Mouse (Mus musculus) spleen, postnatal 10 days (tissue): ENCODE results near the gene Neurod2.

Experiments used
- DNase-seq, 2 experiments: peaks; one replicate each; pipeline ENCODE4 v3.0.0; 2021 to 2022; ENCODE audit warnings: low spot score in 2 of 2

The Neurod2 gene

DNA sequence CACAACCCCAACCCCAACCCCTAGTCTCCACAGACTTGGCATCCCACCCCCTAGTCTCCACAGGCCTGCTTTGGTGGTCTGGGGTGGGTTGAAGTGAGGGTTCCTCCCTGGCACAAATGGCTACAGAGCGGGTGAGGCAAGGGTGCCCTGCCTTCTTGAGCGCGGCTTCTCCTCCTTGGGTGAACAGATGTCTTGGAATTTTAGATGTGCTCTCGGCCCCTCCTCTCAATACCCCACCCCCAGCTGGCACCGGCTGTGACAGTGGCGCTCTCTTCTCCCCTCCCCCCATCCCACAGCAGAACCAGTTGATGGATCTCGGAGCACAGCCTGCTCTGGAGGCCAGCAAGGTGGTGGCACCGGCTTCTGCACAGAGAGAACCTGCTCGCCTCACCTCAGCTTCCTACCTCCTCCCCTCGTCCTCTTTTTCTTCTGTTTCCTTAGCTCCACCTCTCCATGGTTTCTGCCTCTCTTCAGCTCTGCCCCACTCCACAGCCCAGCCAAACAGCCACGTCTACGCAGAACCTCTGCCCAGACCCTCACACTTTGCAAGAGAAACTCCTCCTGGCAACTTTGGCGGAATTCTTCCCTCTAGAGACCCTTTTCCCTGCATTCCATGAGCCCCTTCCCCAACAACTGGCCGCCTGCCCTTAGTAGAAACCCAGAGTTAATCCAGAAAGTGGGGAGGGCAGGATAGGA, 10.9 kb downstream of the Neurod2 start:
- no peak for DNase-seq

DNA sequence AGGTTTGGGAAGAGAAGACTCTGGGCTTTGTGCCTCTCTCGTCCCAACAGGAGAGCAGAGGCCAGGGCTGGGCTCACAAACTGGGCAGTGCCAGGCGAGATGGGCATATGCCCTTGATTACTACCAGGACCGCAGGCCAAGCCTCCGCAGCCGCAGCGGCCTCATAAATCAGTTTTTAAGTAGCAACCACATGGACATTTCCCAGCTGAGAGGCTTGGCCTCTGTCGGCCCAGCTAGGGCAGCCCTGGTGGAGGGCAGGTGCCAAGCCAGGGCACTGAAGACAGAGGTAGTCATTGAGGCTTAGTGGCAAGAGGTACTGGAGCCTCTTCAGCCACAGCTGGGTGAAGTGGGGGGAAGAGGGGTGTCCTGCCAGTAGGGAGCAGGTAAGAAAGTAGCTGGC, 12.0 kb downstream of the Neurod2 start:
- no peak for DNase-seq

DNA sequence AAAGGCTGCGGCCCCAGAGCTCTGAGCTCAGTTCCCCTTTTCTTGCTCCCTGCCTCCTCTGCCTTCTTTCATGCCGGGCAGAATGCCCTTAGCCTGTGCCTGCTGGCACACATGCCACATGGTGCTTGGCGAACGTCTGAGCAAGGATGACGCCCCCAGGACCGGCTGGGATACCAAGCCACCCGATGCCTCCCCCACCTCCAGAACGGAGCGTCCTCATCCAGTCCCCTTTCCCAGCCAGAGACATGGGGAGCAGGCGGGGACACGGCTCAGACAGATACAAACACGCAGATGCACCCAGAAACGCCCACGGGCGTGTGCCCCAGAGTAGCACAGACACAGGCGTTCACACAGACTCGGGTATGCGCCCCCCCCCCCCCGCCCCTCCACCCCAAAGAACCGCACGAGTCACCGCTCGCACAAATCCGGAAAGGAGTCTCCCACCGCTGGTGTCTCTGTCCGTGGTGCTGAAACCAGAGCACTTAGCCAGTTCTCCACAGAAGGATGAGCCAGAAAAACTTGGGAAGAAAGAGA, 15.6 kb downstream of the Neurod2 start:
- peak in 1 of 2 experiments; percentile 62 for DNase-seq

DNA sequence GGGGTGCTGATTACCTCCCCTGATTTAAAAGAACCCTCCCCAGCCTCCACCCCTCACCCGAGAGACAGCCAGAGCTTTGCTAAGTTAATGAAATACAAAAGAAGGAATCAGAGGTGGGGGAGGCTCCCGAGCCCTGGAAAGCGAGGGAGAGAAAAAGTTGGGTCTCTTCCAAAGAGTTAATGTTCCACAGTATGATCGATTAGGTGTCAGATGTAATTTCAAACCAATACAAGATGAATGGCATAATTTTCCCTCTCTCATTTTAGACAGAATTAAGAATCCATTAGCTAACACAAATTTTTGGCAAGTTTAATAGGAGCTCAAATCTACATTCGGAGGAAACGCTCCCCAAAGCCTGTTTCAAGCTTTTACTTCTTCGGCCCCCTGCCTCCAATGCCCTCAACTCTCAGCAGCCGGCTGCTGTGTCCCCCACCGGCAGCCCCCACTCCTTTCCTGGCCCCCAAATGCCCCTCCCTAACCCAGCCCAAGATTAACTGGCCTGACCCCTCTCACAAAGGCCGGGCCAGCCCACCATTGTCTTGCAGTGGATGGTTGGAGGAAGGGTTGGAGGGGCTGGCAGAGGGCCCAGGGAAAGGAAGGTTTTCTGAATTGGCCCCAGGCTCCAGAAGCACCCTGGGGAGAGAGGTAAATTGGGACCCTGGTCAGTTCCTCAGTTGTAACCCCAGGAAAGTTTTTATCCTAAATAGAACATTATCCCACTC, 30.8 kb downstream of the Neurod2 start:
- no peak for DNase-seq

DNA sequence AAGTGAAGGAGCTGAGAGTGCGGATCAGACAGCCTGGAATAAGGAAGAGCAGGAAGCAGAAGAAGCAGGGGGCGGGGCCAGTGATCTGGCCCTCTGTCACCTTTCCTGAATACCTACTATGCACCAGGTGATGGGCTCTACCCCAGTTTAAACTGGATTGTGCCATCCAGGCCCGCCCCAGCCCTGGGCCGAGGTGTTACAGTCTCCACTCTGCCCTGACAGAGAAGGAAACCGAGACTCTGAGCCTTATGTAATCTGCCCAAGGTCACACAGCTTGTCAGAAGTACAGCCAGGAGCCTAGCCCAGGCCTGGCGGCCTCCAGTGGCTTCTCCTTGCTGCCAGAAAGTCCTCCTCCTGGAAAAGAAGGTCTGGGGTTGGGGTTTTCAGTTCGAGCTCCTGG, 31.7 kb downstream of the Neurod2 start:
- no peak for DNase-seq

DNA sequence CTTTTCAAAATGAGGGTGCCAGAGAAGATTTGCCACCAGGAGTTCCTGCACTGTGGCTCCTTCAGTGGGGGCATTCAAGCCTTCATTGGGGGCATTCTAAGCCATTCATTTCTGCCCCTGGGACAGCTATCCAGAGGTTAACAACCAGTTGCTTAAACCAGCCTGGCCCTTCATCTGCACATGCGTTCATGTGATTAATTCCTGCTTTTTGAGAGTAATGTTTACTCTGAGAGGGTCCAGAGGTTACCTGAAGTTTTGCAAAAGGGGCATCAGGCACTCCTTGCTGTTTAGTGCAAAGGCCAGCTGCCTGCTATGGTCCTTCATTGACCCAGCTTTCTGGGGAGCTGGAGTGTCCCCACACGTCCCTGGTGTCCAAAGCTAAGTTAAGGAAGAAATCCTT, 32.5 kb downstream of the Neurod2 start:
- no peak for DNase-seq

DNA sequence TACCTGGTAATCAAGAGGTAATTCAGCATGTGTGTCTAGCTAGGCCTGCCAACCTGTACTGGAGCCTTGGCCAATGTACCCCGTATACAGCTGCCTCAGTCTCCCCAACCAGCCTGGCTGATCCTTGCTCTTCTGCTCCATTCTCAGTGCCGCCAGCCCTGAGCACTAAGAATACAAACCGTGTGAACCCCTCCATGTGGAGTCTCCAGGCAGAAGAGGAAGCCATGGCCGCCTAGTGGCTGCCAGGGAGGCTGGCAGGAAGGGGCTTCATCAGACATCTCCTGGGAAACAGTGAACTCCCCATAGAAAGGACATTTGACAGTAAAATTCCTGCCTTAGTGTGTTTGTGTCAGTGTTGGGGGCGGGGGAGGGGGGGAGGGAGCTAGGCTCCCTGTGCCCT, 33.2 kb downstream of the Neurod2 start:
- peak in 1 of 2 experiments; percentile 26 for DNase-seq

DNA sequence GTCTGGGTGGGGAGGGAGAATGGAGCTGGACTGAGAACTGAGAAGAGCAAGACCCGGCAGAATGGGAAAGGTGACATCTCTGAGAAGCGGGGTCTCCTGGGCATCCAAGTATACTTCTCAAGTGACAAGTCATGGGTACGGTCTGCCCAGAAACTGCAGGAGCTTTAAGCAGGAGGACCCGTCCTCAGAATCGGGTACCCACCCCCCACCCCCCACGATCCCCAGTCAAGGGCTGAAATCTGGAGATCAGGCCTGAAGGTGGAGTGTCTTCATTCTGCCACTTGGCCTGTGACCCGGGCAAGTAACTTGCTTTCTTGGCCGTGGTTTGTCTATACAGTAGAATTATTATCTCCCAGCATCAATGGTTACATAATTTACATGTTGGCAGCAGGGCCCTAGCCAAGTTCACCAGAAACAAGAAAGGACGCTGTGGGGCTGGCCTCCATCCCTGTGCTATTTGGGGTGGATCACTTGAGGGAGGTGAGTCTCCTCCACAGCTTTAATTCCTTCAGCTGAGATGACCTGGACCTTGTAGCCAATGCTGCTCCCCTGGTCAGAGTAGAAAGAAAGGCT, 34.3 kb downstream of the Neurod2 start:
- no peak for DNase-seq

DNA sequence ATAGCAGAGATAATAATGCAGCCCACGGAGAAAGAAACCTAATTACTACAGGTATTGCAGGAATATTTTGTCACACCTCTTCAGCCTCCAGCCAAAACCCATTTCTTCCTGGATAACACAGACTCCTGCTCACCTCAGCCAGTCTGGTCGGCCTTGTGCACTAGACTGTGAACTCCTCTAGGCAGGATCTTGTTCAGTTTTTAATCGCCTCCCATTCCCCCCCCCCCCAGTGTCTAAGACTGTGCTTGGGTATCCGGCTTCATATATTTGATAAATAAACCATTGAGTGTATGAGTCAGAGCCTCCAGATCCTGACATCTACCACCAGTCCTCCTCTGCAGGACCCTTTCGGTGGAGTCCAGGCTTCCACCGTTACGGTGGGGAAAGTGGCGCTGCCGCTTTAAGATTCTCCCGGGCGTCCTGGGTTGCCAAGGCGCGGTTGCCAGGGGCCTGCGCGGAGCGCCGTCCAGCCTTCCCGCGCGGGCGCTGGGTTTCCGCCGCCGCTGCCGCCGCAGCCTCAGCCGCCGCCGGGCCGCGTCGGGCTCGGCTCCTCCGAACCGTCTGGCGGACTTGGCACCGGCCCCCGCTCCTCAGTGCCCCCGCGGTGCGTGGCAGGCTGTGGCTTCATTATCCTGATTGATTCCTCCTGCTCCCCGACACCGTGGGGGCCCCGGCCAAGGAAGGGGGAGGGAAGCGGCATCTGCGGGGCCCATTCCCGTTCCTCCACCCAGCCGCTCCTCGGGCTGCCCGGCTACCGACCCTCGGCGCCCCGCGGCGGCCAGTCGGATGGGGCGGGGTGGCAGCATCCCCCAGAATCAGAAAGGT, 35.0 kb downstream of the Neurod2 start:
- DNase-seq: peak; percentile 11 to 41

DNA sequence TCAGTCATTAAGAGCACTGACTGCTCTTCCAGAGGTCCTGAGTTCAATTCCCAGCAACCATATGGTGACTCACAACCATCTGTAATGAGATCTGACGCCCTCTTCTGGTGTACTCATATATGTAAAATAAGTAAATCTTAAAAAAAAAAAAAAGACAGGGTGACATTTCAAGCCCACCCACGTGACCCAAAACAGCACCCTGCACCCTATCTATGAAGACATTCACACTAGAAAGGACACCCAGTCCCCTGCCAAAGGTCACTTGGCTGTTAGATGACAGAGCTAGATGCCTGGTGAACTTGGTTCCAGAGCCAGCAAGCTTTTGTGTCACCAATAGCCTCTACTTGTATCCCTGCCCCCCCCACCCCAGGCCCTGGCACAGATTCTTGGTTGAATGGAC, 36.4 kb downstream of the Neurod2 start:
- DNase-seq: no peak

DNA sequence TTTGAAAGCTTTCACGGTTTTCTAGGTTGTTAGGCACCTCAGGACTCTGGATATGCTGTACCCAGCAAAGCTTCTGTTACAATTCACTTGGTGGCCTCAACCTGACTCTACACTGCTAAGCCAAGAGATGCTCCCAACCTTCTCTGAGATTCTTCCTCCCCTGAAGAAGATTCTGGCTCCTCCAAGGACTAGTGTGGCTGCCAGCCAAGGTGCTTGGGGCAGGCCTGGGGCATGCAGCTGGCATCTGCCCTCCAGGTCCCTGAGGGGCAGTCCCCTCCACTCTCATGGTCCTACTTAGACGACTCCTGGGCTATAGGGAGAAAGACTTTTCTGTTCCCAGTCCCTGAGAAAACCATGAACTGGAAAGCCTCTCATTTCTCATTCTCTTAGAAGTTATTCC, 38.5 kb downstream of the Neurod2 start:
- no peak for DNase-seq

DNA sequence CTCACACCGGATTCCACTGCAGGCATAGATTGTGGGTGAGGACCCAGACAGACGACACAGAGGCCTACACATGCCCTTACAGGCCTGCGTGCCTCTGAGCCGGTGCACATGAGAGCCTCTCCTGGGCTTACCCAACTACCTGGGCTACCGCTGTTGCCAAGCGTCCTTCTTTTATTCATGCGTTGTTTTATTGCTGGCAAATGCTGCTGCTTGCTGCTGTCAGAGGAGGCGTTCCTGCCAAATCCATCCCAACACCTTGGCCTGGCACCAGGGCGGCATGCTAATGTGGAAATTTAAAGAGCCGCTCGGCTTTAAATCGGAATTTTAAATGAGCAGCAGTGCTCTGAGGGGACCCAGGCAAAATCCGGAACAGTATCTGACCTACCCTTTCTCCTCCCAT, 39.6 kb downstream of the Neurod2 start:
- no peak for DNase-seq

DNA sequence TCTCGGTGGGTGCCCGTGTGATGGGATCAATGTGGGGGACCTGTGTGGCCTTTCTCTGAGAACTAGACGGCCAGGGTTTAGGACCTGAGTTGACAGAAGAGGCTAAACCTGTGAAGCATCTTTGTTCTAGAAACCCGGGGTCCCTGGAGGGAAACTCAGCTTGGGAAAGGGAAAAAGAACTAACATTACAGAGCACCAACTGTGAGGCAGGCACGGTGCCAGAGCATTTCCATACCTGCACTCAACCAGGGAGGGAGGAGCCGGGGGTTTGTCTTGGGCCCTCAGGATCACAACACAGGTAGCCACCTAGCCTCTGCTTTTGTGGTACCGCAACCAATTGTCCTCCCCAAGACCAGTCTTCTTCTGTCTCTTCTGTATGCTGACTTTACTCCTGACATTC, 41.5 kb downstream of the Neurod2 start:
- DNase-seq: no peak

DNA sequence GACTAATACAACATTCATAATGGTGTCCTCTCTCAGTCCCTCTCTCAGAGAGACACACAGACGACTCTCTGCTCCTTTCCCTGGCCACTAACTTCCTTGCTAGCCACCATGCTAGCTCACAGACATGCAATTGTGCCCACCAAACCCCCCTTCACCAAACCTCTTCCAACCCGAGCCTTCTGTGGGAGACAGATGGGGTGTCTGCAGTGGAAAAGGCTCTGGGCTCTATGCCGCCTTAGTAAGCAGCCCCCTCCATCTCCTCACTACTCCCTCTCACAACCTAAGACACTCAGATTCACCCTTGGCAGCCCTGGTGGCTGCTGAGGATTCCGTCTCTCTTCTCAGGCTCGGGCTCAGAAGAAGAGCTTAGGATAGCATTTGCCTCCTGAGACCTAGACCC, 41.9 kb downstream of the Neurod2 start:
- no peak for DNase-seq

DNA sequence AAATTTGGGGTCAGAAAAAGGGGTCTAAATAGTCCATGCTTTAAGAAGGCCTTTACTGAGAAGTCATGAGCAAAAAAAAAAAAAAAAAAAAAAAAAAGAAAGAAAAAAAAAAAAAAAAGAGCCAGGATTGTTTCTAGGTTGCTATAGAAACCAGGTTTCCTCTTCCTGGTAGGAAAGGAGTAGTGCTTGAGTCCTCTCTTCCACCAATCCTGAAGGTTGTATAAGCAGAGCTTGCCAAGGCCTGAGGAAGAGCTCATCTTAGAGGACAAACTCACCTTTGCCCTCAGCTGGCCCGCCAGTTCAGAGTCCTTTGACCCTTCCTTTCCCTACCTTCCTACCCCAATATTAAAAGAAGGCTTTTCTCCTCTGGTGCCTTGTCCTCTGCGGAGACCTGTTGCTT, 44.1 kb downstream of the Neurod2 start:
- no peak for DNase-seq

DNA sequence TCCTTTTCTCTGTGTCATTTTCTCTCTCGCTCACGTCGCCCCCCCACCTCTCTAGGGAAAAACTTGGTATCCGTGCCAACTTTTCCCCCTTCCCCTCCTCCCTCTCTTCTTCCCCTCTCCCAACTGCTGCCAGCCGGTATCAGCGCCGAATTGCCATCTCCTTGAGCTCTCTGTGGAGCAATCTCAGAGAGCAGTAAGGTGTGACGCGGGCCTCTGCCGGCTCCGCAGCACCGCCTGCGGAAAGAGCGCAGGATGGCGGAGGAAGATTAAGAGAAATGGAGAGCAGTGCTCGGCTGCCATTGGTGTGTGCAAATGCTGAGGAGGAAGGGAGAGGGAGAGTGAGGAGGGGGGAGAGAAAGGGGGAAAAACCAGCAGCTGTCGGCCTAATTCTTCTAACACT, 45.2 kb downstream of the Neurod2 start:
- no peak for DNase-seq

DNA sequence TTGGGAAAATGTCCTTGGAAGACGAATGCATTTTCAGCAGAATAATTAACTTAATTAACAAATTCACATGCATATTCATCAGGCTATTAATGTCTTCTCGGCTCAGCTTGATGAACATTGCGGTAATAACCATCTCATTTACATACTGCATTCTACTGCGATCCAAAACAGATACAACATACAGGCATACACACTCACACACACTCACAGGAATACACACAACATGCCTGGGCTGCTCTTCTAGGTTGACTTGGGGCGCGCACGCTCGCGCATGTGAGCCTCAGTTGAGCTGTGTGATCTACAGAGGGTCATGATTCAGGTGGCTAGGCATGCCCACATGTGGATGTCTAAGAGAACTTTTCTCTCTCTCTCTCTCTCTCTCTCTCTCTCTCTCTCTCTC, 45.7 kb downstream of the Neurod2 start:
- no peak for DNase-seq
